Mouse (Mus musculus): ENCODE measurements around the gene Srgap2.

The Srgap2 gene

DNA sequence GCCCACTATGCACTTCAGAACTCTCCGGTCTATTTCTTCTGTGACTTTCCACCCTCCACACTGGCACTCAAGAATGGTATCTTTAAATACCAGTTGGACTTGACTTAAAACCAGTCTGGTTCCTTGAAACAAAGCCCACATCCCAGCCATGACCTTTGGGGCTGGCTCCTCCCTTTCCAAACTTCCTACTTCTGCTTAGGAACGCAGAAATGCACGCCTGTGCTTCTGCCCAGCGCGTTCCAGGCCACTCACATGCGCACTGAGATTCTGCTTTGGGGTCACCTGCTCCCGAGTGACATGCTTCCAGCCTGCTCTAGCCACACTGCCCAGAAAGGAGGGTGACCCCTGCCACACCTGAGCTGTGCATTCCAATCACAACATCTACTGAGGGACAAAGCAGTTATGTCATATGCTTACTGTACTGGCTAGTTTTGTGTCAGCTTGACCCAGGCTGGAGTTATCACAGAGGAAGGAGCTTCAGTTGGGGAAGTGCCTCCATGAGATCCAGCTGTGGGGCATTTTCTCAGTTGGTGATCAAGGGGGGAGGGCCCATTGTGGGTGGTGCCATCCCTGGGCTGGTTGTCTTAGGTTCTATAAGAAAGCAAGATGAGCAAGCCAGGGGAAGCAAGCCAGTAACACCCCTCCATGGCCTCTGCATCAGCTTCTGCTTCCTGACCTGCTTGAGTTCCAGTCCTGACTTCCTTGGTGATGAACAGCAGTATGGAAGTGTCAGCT is 274.5 kb downstream of the Srgap2 start:
- in situ Hi-C loops (cut with MseI, MboI): loop anchor here in 1 of 2 experiments (5.0 kb wide), 1 partner anchor 135 kb away; no protein-coding TSS in a partner anchor

DNA sequence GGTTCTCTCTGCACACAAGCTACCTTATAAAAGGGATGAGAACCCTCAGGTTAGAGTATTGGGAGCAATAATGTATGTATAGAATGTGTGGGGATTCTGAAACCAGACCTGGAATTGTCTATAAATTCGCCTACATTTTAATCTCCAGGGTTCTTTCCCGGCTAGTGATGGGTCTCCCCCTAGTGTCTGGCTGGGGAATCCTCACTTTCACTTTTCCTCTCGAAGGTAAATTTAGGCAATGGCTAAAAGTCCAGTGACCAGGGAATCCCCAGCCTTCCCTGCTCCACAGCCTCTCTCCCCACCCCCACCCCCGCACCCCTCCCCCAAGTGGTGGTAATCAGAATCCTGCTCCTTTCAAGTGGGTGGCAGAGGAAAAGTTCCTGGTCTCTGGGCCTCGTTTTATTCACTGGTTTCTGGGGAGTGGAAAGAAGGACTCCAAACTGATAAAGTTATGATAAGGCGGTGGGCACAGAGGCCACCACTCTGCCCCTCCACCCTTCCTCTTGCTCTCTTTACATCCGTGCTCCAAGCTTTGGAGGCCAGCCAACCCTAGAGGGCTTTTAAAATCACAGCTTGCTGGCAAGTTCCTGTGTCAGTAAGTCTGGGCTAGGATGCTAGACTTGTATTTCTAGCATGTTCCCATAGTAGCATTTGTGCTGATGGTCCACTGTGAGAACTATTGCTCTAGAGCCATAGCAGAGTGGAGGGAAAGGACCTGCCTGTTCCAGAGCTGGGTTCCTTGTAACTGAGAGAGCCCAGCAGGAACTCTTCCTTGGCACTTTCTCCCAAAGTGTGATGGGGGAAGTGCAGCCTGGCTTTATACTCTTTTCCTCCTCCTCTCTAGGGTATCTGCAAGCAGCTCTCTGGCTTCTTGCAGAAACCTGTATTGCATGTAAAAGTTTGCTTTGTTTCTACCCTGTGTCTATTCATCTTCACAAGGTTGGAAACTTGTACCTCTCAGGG is 280.4 kb downstream of the Srgap2 start:
- in situ Hi-C loops (cut with MseI, MboI): loop anchor here (5.0 to 10.0 kb wide), 2 partner anchors 62 to 129 kb away; no protein-coding TSS in a partner anchor

DNA sequence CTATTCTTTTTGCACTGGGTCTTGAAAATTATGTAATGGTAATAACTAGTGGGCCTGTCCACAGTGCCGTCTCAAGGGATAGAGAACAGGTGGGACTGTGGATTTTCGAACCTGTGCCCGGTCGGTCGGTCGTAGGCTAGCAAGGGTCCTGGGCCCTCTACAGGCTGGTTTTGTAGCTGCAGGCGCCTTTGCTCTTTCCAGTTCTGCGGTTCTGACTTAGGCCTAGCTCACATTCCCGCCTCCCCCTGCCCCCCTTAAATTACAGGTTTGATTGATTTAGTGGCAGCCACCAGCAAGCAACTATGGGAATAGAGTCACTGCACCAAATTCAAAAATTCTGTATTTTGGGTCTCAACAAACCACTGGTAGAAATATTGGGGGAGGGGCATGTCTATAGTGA is 281.2 kb downstream of the Srgap2 start:
- in situ Hi-C loops (cut with MseI, MboI): loop anchor here (5.0 to 10.0 kb wide), 2 partner anchors 61 to 129 kb away; no protein-coding TSS in a partner anchor

DNA sequence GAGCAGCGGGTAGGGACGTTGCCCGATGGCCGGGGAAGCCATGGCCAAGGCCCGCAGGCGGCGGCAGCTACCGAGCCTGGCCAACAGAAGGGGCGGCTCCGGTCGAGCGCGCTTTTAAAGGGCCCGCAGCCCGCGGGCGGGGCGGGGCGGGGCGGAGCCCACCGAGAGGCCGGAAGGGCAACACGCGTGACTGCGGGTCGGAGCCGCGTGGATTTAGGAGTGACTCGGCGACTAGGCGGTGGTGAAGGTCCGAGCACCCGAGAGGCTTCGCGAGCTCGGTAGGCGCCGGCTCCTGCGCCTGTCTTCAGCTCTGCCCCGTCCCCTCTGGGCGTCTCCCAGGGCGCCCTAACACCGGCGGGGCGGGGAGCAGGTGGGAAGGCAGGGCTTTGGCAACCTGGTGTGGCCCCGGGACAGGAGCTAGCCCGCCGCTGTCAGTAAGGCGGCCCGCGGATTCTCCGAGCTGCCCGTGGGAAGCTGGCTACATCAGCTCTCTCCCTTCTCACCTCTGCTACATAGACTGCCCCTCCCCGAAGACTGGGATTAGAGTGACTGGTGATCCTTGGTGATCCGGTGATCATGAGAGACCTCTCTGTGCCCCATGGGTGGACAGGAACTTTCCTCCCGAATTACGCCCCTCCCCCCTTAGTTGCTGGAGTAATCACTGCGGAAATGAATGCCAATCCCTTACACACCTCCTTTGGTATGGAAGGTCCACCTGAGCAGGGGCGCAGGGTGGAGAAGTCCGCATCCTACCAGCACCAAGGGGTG is 281.9 kb downstream of the Srgap2 start, which contains the start of gene Rassf5:
TSS of gene Rassf5 (minus strand) at position 170 of the 768 bp plus-strand sequence.
- in situ Hi-C loops (cut with MseI, MboI): loop anchor here (5.0 to 10.0 kb wide), 2 partner anchors 60 to 128 kb away; no protein-coding TSS in a partner anchor

DNA sequence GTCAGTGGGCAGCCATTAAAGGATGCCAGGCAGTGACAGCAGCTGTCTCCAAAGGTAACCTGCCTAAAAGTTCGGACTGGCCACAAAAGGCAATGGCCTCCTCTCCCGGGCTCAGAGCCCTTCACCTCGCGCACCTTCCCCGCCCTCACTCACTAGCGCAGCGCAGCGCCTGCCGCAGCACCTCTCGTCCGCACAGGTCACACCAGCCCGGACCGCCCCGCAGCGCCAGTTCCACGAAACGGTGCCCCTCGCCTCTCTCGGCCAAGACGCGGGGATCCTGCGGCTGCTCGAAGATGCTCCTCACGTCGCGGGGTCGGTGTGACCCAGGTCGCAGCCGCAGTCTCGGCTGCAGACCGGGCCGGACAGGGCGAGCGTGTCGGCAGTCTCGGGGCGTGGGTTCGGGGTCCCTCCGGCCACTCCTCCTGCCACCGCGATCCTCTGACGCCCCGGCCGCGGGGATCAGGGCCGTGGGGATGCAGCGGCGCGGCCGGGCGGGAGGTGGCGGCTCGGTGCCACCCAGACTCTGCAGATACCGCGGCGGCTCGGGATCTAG is 282.5 kb downstream of the Srgap2 start:
- in situ Hi-C loops (cut with MseI, MboI): loop anchor here (5.0 to 10.0 kb wide), 2 partner anchors 60 to 127 kb away; no protein-coding TSS in a partner anchor

DNA sequence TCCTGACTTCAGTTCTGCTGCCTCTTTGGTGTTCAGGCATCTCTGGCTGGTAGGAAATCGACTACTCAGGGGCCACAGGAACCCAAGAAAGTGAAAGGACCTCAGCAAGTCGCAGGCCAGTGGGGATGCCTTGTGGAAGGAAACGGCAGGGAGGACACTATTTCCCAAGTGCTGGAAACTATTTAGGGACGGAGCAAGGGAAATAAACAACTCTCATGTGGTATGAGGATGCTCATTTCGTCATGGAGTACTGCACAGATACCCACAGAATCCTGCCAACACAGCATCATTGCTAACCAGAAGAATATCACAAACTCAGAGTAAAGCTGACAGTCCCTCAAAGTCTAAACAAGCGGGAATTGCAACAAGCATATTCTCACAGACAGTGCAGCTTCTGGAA is 284.2 kb downstream of the Srgap2 start:
- in situ Hi-C loops (cut with MseI, MboI): loop anchor here in 1 of 2 experiments (10.0 kb wide), 1 partner anchor 58 kb away; no protein-coding TSS in a partner anchor

DNA sequence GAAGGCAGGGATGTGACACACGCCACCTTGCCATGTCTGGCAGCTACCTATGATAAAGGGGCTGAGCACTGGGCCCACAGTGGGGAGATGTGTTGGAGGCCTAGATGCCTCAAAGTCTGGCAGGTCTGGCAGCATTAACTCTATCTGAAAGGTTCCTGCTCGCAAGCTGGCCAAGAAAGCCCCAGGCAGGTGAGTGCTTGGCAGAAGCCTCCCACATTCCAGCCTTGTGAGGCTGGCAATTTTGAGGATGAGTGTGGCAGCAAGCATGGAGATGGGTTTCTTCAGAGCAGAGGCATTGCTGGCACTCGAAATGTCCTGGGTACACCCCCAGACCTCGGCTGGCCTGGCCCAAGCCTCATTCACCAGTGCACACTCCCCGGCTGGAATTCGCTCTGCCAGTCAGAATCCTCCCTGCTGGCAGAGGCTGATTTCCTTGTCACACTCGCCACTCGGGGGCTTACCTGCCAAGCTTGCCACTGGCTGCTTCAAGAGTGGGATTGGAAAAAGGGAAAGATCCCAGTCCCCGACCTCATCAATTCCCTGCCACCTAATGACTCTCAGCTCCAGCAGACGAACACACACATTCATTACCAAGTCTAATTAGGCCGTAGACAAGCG is 287.5 kb downstream of the Srgap2 start:
- in situ Hi-C loops (cut with MseI, MboI): loop anchor here in 1 of 2 experiments (10.0 kb wide), 1 partner anchor 55 kb away; no protein-coding TSS in a partner anchor

DNA sequence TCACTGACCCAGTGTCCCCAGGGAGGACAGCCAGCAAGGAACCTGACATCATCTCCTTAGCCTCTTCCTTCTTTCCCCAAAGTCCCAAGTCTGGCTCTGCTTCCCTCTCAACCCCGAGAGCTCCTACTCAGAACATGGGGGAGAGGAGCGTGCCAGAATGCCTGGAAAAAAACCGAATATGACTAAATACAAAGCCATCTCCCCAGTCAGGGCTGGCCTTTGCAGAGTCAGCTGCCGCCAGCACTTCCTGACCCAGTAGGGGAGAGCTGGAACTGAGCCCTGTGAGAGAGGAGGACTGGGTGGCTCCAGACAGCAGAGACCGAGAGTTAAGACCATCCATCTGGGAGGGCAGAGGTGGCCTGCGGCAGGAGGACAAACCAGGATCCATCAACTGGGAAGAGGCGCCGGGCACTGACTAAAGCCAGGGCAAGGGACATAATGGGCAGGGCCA is 288.2 kb downstream of the Srgap2 start:
- in situ Hi-C loops (cut with MseI, MboI): no loop called here

DNA sequence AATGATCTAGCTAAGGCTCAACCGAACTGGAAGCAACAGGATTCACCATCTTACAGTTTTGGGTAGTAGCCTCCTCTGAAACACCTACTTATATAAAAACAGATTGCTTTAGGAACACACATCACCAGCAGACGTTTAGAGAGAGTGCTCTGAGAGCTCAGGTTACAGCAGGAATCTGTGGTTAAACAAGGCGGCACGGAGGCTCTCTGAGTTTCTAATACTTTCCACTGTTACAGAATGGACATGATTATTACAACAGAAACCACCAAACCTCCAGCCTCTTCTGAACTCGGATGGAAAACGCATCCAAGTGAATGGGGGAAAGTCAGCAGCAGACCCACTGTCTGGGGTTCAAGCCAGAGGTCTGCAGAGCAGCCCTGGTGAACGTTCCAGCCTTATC is 291.1 kb downstream of the Srgap2 start:
- in situ Hi-C loops (cut with MseI, MboI): no loop called here
